Mouse (Mus musculus) intestine, embryonic 14.5 days (tissue): Measurements from ENCODE around the gene Mtif3. TPM values are rescaled to one million over a fixed set of nuclear protein-coding genes. Genes with fewer than 3 reads are reported as not detected.
A peak's percentile ranks its signal among the peaks of the same experiment; 100 is the strongest.

Source experiments
- ATAC-seq: fragments of 200-750 bp; cut with Nextera tagmentation; replicated peaks from 2 replicates; pipeline ENCODE4 v1.8.0; 2017; ENCODE audit warnings: low read depth, moderate number of reproducible peaks, moderate TSS enrichment, moderate library complexity; ENCODE audit not compliant: low FRiP score, low TSS enrichment
- DNase-seq: peaks from one replicate; pipeline ENCODE4 v3.0.0-alpha.2; 2018; ENCODE audit warnings: low spot score
- H3K27ac ChIP-seq: fragments of 300-500 bp; sonication (generic); 2 replicates; pipeline ENCODE4 v1.5.1; 2014; ENCODE audit warnings: low read depth, mild to moderate bottlenecking, control low read depth
- H3K27me3 ChIP-seq: fragments of 300-500 bp; sonication (generic); replicated peaks from 2 replicates; pipeline ENCODE4 v1.6.1; 2014; ENCODE audit warnings: low read length, control low read depth; ENCODE audit not compliant: control insufficient read depth, insufficient read depth
- H3K36me3 ChIP-seq: fragments of 300-500 bp; sonication (generic); 2 replicates; pipeline ENCODE4 v1.6.1; 2014; ENCODE audit warnings: low read length, control low read depth; ENCODE audit not compliant: control insufficient read depth, insufficient read depth
- H3K4me1 ChIP-seq: fragments of 300-500 bp; sonication (generic); replicated peaks from 2 replicates; pipeline ENCODE4 v1.6.1; 2014; ENCODE audit warnings: low read length, control low read depth, mixed read lengths; ENCODE audit not compliant: control insufficient read depth, insufficient read depth
- H3K4me2 ChIP-seq: fragments of 300-500 bp; sonication (generic); 2 replicates; pipeline ENCODE4 v1.6.1; 2014; ENCODE audit warnings: low read length
- H3K4me3 ChIP-seq: fragments of 300-500 bp; sonication (generic); 2 replicates; pipeline ENCODE4 v1.5.1; 2014; ENCODE audit warnings: low read depth, low read length, control low read depth, mixed read lengths
- H3K9ac ChIP-seq: fragments of 300-500 bp; sonication (generic); 2 replicates; pipeline ENCODE4 v1.6.1; 2014; ENCODE audit warnings: mild to moderate bottlenecking, low read length
- H3K9me3 ChIP-seq: fragments of 300-500 bp; sonication (generic); 2 replicates; pipeline ENCODE4 v1.6.1; 2016; ENCODE audit warnings: low read length, control low read depth; ENCODE audit not compliant: control insufficient read depth
- WGBS: fragments of 180-500 bp; shearing (Covaris S2); extraction: QIAGEN DNeasy Blood & Tissue Kit; methylation state at CpG from one replicate; pipeline ENCODE4 v1.1.7; 2014; 5-methylcytosine and 5-hydroxymethylcytosine counted together
- polyA plus RNA-seq: library from polyadenylated mRNA; unstranded; fragments of >200 nt; fragmentation: Nextera tagmentation; extraction: Ambion mirVana; gene quantifications from 2 replicates; pipeline ENCODE4 v1.2.1, GENCODE M21; 2014

The Mtif3 gene
- polyA plus RNA-seq, 1 experiment from 2014 or later = 24.7 TPM

DNA sequence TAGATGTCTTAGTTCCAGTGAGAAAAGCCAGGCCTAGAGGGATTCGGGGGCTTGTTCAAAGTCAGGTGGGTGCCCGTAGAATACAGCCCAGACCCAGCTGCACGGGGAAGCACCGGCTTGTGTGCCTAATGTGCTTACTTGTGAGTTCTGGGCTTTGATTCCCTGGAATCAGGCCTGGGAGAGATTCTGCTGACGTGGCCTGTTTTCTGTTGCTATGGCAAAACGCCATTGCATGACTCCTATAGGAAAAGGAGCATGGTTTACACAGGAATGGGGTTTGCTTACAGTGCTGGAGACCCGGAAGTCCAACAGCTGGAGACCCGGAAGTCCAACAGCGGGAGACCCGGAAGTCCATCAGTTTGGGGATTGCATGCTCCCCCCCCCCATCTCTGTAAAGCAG is 24.0 kb upstream of the Mtif3 start:
- ATAC-seq (no peak), DNase-seq (no peak)
- H3K36me3 ChIP-seq = no peaks in the 10 kb centered on the region
- H3K27ac ChIP-seq = no peak overlapping the region
- no peak overlapping the region for H3K4me3 ChIP-seq
- no peaks in the 10 kb centered on the region for H3K4me1 ChIP-seq
- WGBS = 71% methylated on average over 10 of the region's 10 CpGs
- H3K9me3 ChIP-seq = no peaks in the 10 kb centered on the region
- 0 out of 2 replicates have a peak, but pooled peaks cover 9% of the 10 kb centered on the region for H3K27me3 ChIP-seq
- no peak overlapping the region for H3K9ac ChIP-seq
- no peak overlapping the region for H3K4me2 ChIP-seq

GRCm38 (mm10) chr5:146985725-146986433 is 22.3 kb upstream of the Mtif3 start:
- no peak overlapping the region for H3K9ac ChIP-seq
- H3K27ac ChIP-seq = no peak overlapping the region
- no peak for ATAC-seq
- no peaks in the 10 kb centered on the region for H3K4me1 ChIP-seq
- H3K36me3 ChIP-seq = no peaks in the 10 kb centered on the region
- H3K4me3 ChIP-seq = no peak overlapping the region
- H3K4me2 ChIP-seq = no peak overlapping the region
- H3K27me3 ChIP-seq = 0 out of 2 replicates have a peak, but pooled peaks cover 9% of the 10 kb centered on the region
- DNase-seq = no peak
- no peaks in the 10 kb centered on the region for H3K9me3 ChIP-seq
- 70% methylated on average over 21 of the region's 21 CpGs for WGBS

- peak; percentile 50; the same call in 1 of the 2 replicates for ATAC-seq
- 8% methylated on average over 8 of the region's 8 CpGs for WGBS
- Histone ChIP-seq H3K9me3 (no peaks in the 10 kb centered on the region), H3K27ac (no peak overlapping the region), H3K27me3 (0 out of 2 replicates have a peak, but pooled peaks cover 9% of the 10 kb centered on the region), H3K9ac (no peak overlapping the region), H3K4me3 (no peak overlapping the region), H3K4me1 (no peaks in the 10 kb centered on the region), H3K4me2 (no peak overlapping the region), H3K36me3 (no peaks in the 10 kb centered on the region)
- peak; percentile 87 for DNase-seq
Observed at GRCm38 (mm10) chr5:146983216-146983615, 19.6 kb upstream of the Mtif3 start.

- H3K4me2 ChIP-seq = no peak overlapping the region
- H3K4me1 ChIP-seq = no peaks in the 10 kb centered on the region
- no peaks in the 10 kb centered on the region for H3K36me3 ChIP-seq
- H3K4me3 ChIP-seq = no peak overlapping the region
- DNase-seq (no peak), ATAC-seq (no peak)
- no peak overlapping the region for H3K9ac ChIP-seq
- WGBS = 80% methylated on average over 6 of the region's 6 CpGs
- H3K27me3 ChIP-seq = 0 out of 2 replicates have a peak, but pooled peaks cover 9% of the 10 kb centered on the region
- no peaks in the 10 kb centered on the region for H3K9me3 ChIP-seq
- no peak overlapping the region for H3K27ac ChIP-seq
Observed at GRCm38 (mm10) chr5:146981376-146981775, 17.8 kb upstream of the Mtif3 start.

DNA sequence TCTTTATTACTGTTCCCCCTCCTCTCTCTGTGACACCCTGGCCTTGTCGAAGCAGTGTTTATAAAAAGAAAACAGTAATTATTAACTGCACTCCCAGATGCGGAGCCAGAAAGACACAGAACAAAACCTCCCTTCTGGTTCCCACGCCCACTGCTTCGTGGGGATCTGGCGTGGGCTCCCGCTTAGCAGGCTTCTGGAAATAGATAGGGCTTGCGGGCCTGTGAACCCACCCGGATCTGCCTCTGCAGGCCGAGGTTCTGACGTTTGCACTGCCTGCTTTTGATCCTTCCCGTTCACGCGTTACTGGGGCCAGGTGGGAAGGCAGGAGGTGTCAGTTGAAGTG is 11.2 kb upstream of the Mtif3 start:
- no peaks in the 10 kb centered on the region for H3K9me3 ChIP-seq
- H3K4me3 ChIP-seq = no peak overlapping the region
- no peaks in the 10 kb centered on the region for H3K36me3 ChIP-seq
- no peak overlapping the region for H3K9ac ChIP-seq
- no peak for DNase-seq
- WGBS = 25% methylated on average over 13 of the region's 13 CpGs
- no peak for ATAC-seq
- no peaks in the 10 kb centered on the region for H3K27me3 ChIP-seq
- H3K4me1 ChIP-seq = 0 out of 2 replicates have a peak, but pooled peaks cover 8% of the 10 kb centered on the region
- peak overlapping the region; percentile 14 for H3K4me2 ChIP-seq
- H3K27ac ChIP-seq = no peak overlapping the region

- no peak for ATAC-seq
- H3K36me3 ChIP-seq = no peaks in the 10 kb centered on the region
Observed at GRCm38 (mm10) chr5:146973858-146974780, 10.5 kb upstream of the Mtif3 start.

GRCm38 (mm10) chr5:146973353-146973752 is 9.8 kb upstream of the Mtif3 start:
- DNase-seq (no peak), ATAC-seq (no peak)
- H3K9me3 ChIP-seq = no peaks in the 10 kb centered on the region
- H3K4me2 ChIP-seq = no peak overlapping the region
- H3K27ac ChIP-seq = no peak overlapping the region
- no peaks in the 10 kb centered on the region for H3K36me3 ChIP-seq
- no peaks in the 10 kb centered on the region for H3K27me3 ChIP-seq
- no peak overlapping the region for H3K4me3 ChIP-seq
- no peak overlapping the region for H3K9ac ChIP-seq
- WGBS = 92% methylated on average over 9 of the region's 9 CpGs
- H3K4me1 ChIP-seq = 0 out of 2 replicates have a peak, but pooled peaks cover 8% of the 10 kb centered on the region

More at GRCm38 (mm10) chr5:146973858-146974780, 10.5 kb upstream of the Mtif3 start:
- peak overlapping the region; percentile 14 for H3K4me2 ChIP-seq
- H3K27ac ChIP-seq = no peak overlapping the region
- H3K27me3 ChIP-seq = no peaks in the 10 kb centered on the region
- 0 out of 2 replicates have a peak, but pooled peaks cover 8% of the 10 kb centered on the region for H3K4me1 ChIP-seq
- DNase-seq = no peak
- WGBS = 66% methylated on average over 25 of the region's 25 CpGs
- no peak overlapping the region for H3K4me3 ChIP-seq
- H3K9me3 ChIP-seq = no peaks in the 10 kb centered on the region
- no peak overlapping the region for H3K9ac ChIP-seq

GRCm38 (mm10) chr5:146971776-146972561 is 8.4 kb upstream of the Mtif3 start:
- no peak overlapping the region for H3K9ac ChIP-seq
- H3K4me3 ChIP-seq = no peak overlapping the region
- 0 out of 2 replicates have a peak, but pooled peaks cover 8% of the 10 kb centered on the region for H3K4me1 ChIP-seq
- DNase-seq (no peak), ATAC-seq (no peak)
- no peaks in the 10 kb centered on the region for H3K36me3 ChIP-seq
- H3K27ac ChIP-seq = no peak overlapping the region
- WGBS = 64% methylated on average over 10 of the region's 10 CpGs
- no peaks in the 10 kb centered on the region for H3K27me3 ChIP-seq
- H3K9me3 ChIP-seq = no peaks in the 10 kb centered on the region
- H3K4me2 ChIP-seq = no peak overlapping the region
